ENCODE assay signal across 7 mouse cellular contexts in genomic region chr9:21265000-21265561, GRCm38 (mm10). TPM values are rescaled to one million over a fixed set of nuclear protein-coding genes. Genes with fewer than 3 reads are reported as not detected.
DNase-seq lines count a peak whose midpoint lies in the region; ATAC-seq lines count a peak whose summit lies in the region.

Atg4d (plus strand) TSS chr9:21265293.

- H3K4me1 ChIP-seq in embryonic facial prominence, embryonic 11.5 days (ENCODE audit: control insufficient read depth, insufficient read depth, low read length), result no peaks in the 10 kb centered on the region; the same call in 1 of the 2 replicates
- peaks cover 31% of the 10 kb centered on the region for H3K4me1 ChIP-seq in limb, embryonic 10.5 days
- peaks cover 25% of the 10 kb centered on the region for H3K4me1 ChIP-seq in midbrain, embryonic 13.5 days (replicated peaks)

- peak; percentile 100 for DNase-seq in adrenal gland, postnatal 14 days
- peak; percentile 99 for DNase-seq in embryonic facial prominence, embryonic 11.5 days (ENCODE audit: low spot score)
- peak; percentile 99 for DNase-seq in kidney, adult 11 months
- DNase-seq in limb, embryonic 10.5 days (ENCODE audit: low spot score), result peak; percentile 99
- peak; percentile 98 for DNase-seq in spleen, adult 12 weeks (ENCODE audit: low spot score)

- peak within 1 kb of the TSS; percentile 92 for H3K9ac ChIP-seq in embryonic facial prominence, embryonic 11.5 days (replicated peaks; ENCODE audit: low read length)
- peak within 1 kb of the TSS; percentile 82 for H3K9ac ChIP-seq in midbrain, embryonic 13.5 days (replicated peaks)

- H3K36me3 ChIP-seq in embryonic facial prominence, embryonic 11.5 days (replicated peaks; ENCODE audit: control insufficient read depth, insufficient read depth, low read depth, low read length), result peaks cover 4% of the 10 kb centered on the region
- peaks cover 34% of the 10 kb centered on the region for H3K36me3 ChIP-seq in limb, embryonic 10.5 days
- peaks cover 31% of the 10 kb centered on the region for H3K36me3 ChIP-seq in midbrain, embryonic 13.5 days

- no peaks in the 10 kb centered on the region for H3K27me3 ChIP-seq in embryonic facial prominence, embryonic 11.5 days (ENCODE audit: control insufficient read depth, insufficient read depth, low read length)
- H3K27me3 ChIP-seq in limb, embryonic 10.5 days (ENCODE audit: low read depth, poor library complexity, severe bottlenecking), result no peaks in the 10 kb centered on the region
- peaks cover under 1% of the 10 kb centered on the region; the same call in 1 of the 2 replicates for H3K27me3 ChIP-seq in midbrain, embryonic 13.5 days

- H3K4me2 ChIP-seq in embryonic facial prominence, embryonic 11.5 days (ENCODE audit: low read depth, low read length), result peak within 1 kb of the TSS; percentile 83
- peak within 1 kb of the TSS; percentile 93 for H3K4me2 ChIP-seq in midbrain, embryonic 13.5 days (replicated peaks)

- peak within 1 kb of the TSS; percentile 91 for H3K4me3 ChIP-seq in embryonic facial prominence, embryonic 11.5 days (ENCODE audit: low read depth, low read length)
- H3K4me3 ChIP-seq in limb, embryonic 10.5 days, result peak within 1 kb of the TSS; percentile 83
- peak within 1 kb of the TSS; percentile 72 for H3K4me3 ChIP-seq in midbrain, embryonic 13.5 days (replicated peaks)

- peak; percentile 95 for ATAC-seq in embryonic facial prominence, embryonic 11.5 days (replicated peaks; ENCODE audit: insufficient number of reproducible peaks, low FRiP score, low TSS enrichment, low read depth)
- peak; percentile 95 for ATAC-seq in granulocyte monocyte progenitor cell, adult 5-6 weeks (replicated peaks; ENCODE audit: poor library complexity, severe bottlenecking)
- peak; percentile 98 for ATAC-seq in midbrain, embryonic 13.5 days

- no peaks in the 10 kb centered on the region for H3K9me3 ChIP-seq in embryonic facial prominence, embryonic 11.5 days (replicated peaks; ENCODE audit: control insufficient read depth, low read length)
- no peaks in the 10 kb centered on the region for H3K9me3 ChIP-seq in limb, embryonic 10.5 days (replicated peaks)
- H3K9me3 ChIP-seq in midbrain, embryonic 13.5 days, result no peaks in the 10 kb centered on the region

- under 1% methylated on average over 48 of the region's 49 CpGs for WGBS in embryonic facial prominence, embryonic 11.5 days
- under 1% methylated on average over 49 of the region's 49 CpGs for WGBS in limb, embryonic 10.5 days
- WGBS in midbrain, embryonic 13.5 days, result under 1% methylated on average over 49 of the region's 49 CpGs

- H3K27ac ChIP-seq in embryonic facial prominence, embryonic 11.5 days (replicated peaks; ENCODE audit: low read depth, low read length), result peak within 1 kb of the TSS; percentile 60
- peak within 1 kb of the TSS; percentile 88 for H3K27ac ChIP-seq in limb, embryonic 10.5 days
- H3K27ac ChIP-seq in midbrain, embryonic 13.5 days, result peak within 1 kb of the TSS; percentile 80

RNA-seq across cellular contexts. Expression of gene Atg4d, which starts in this region (rescaled TPM):
- 45.9 and 46.9 TPM in 2 replicates for total RNA-seq in adrenal gland, postnatal 14 days (2021)
- polyA plus RNA-seq in embryonic facial prominence, embryonic 11.5 days (2014; fragmentation: Nextera tagmentation; extraction: Ambion mirVana), result 28.5 and 31.1 TPM in 2 replicates
- 6.4 and 8.9 TPM in 2 replicates for total RNA-seq in granulocyte monocyte progenitor cell, adult 5-6 weeks (2014; fragmentation: Nextera tagmentation)
- 5.5 and 5.9 TPM in 2 replicates for total RNA-seq in granulocyte monocyte progenitor cell, adult 5-6 weeks (2017)
- 38.5 and 41.3 TPM in 2 replicates for polyA plus RNA-seq in limb, embryonic 10.5 days (2016; fragmentation: Nextera tagmentation; extraction: Ambion mirVana)
- polyA plus RNA-seq in midbrain, embryonic 13.5 days (2015; fragmentation: Nextera tagmentation; extraction: Ambion mirVana), result 55.3 and 57.8 TPM in 2 replicates

Comparison
In these comparisons a context has a peak if more than half of its experiments do, and no peak if none do; other contexts are left out.
1. Peak in every context shown above with its lines: DNase-seq, ATAC-seq, H3K4me3 ChIP-seq and H3K27ac ChIP-seq.